Mouse (Mus musculus) layer of hippocampus, adult 11-12 months (tissue): ENCODE data around the gene Cmah.
"Not testable (repeated sequence)": the region's sequence is repeated elsewhere in the genome, so short reads cannot be mapped to it uniquely, and the experiment has no call there.

Experiments used
- DNase-seq: peaks from one replicate; pipeline ENCODE4 v3.0.0; 2022; ENCODE audit warnings: low spot score

Cmah gene

GRCm38 (mm10) chr13:24342091-24342490 lies 14.9 kb downstream of the Cmah start:
- DNase-seq = no peak

GRCm38 (mm10) chr13:24353004-24353403 lies 25.8 kb downstream of the Cmah start:
- no peak for DNase-seq

- DNase-seq = no peak
Observed at GRCm38 (mm10) chr13:24354751-24355150, 27.5 kb downstream of the Cmah start.

GRCm38 (mm10) chr13:24359181-24359580 lies 32.0 kb downstream of the Cmah start:
- DNase-seq = no peak

- DNase-seq = no peak
Observed at GRCm38 (mm10) chr13:24365191-24365590, 38.0 kb downstream of the Cmah start.

- no peak for DNase-seq
Observed at GRCm38 (mm10) chr13:24372893-24373599, 45.8 kb downstream of the Cmah start.

- not testable (repeated sequence) for DNase-seq
Observed at GRCm38 (mm10) chr13:24374606-24375005, 47.4 kb downstream of the Cmah start.

GRCm38 (mm10) chr13:24375320-24376203 lies 48.4 kb downstream of the Cmah start:
- DNase-seq = no peak

- DNase-seq = no peak
Observed at GRCm38 (mm10) chr13:24380713-24381112, 53.5 kb downstream of the Cmah start.

GRCm38 (mm10) chr13:24383885-24384284 lies 56.7 kb downstream of the Cmah start:
- DNase-seq = no peak

- no peak for DNase-seq
Observed at GRCm38 (mm10) chr13:24391892-24392291, 64.7 kb downstream of the Cmah start.

- no peak for DNase-seq
Observed at GRCm38 (mm10) chr13:24392655-24393054, 65.5 kb downstream of the Cmah start.

GRCm38 (mm10) chr13:24393055-24393454 lies 65.9 kb downstream of the Cmah start:
- no peak for DNase-seq

GRCm38 (mm10) chr13:24395815-24396214 lies 68.6 kb downstream of the Cmah start:
- no peak for DNase-seq

- DNase-seq = no peak
Observed at GRCm38 (mm10) chr13:24397181-24397580, 70.0 kb downstream of the Cmah start.

GRCm38 (mm10) chr13:24398488-24398887 lies 71.3 kb downstream of the Cmah start:
- no peak for DNase-seq

GRCm38 (mm10) chr13:24401821-24402220 lies 74.6 kb downstream of the Cmah start:
- not testable (repeated sequence) for DNase-seq

- no peak for DNase-seq
Observed at GRCm38 (mm10) chr13:24403054-24403453, 75.8 kb downstream of the Cmah start.

GRCm38 (mm10) chr13:24406847-24407246 lies 79.6 kb downstream of the Cmah start:
- DNase-seq = no peak

- no peak for DNase-seq
Observed at GRCm38 (mm10) chr13:24414635-24415206, 87.5 kb downstream of the Cmah start.

GRCm38 (mm10) chr13:24415506-24416206 lies 88.5 kb downstream of the Cmah start:
- DNase-seq = no peak

- no peak for DNase-seq
Observed at GRCm38 (mm10) chr13:24416409-24416808, 89.2 kb downstream of the Cmah start.
